Mouse (Mus musculus) lung, adult 2 months (tissue): ENCODE results near the gene Srgap2.

Experiments used
- CTCF ChIP-seq: fragments of 200-500 bp; IDR thresholded peaks from 2 replicates; pipeline ENCODE4 v1.5.1; 2011; ENCODE audit warnings: mild to moderate bottlenecking, low read length, control low read depth; ENCODE audit not compliant: insufficient read depth
- POLR2A ChIP-seq: fragments of 200-500 bp; IDR thresholded peaks from 2 replicates; pipeline ENCODE4 v1.6.1; 2011; ENCODE audit warnings: low read depth, mild to moderate bottlenecking, control low read depth, low read length, borderline replicate concordance; ENCODE audit errors: extremely low read depth

DNA sequence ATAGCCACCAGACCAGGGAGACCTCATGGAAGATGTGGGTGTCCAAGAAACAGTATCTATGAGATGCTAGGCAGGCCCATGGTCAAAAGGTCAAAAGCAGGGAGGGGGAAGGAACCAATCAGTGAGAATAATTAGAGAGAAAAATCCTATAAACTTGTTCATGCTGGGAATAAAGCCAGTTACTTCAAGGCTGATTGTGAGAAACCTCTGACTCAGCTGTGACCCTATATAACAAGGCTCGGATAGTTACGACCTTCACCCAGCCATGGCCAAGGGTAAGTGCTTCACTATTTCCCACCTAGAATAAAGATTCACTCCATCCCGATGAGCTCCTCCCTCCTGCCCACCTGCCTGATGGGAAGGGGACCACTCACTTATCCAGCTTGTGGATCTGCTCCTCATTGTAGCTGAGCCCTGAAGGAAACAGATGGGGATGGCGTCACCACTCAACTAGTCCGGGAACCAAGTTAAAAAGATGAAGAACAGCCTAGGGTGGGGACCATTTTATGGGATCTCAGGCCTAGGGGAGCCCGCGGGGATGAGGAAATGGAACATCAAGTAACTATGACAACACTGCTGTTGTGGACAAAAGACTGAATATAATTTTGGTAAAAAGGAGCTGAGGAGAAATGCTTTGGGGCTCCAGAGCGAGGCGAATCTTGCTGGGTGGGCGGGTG is 267.4 kb downstream of the Srgap2 start:
- TF ChIP-seq POLR2A = no peak
- TF ChIP-seq CTCF = no peak
